33 mouse cellular contexts compared by ENCODE assay signal in the genomic region with DNA sequence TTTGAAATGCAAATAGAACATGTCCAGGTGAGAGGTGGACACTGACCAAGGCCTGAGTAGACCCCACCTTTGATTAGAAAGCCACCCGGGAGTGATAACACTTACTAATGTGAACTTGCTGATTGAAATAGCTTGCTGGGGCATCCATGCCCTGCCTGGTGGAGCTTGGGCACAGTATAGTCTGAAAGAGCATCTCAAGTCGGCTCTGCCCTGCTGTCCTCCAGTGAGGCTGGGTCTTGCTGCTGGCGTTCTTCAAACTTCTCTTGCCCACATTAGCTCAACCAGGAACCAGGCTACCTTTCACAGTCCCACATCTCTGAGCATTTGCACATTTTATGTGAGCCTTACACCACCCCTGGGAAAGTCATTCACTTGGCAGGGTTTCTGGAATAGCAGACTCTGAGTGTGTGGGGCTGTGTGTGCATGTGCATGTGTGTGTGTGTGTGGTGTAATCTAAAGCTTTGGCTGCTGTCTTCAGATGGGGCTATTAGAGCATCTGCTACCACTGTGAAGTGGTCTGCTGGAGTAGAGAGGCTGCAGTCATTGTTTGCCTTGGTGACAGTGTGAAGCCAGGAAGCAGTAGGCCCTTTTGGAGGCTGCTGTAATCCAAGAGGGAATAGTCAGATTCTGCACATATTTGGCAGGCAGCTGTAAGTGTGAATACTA. TPM values are rescaled to one million over a fixed set of nuclear protein-coding genes. Genes with fewer than 3 reads are reported as not detected.
DNase-seq lines count a peak whose midpoint lies in the region; ATAC-seq and TF ChIP-seq lines count a peak whose summit lies in the region.
"Had no signal": no experiment of that assay in that cellular context is flagged by ENCODE, and none has a peak within 500 bp of the region (broad histone marks: within the 10 kb centered on the region; RNA-seq: fewer than 3 reads in every experiment).

No protein-coding gene starts in this region.

- no peaks in the 10 kb centered on the region for H3K9me3 ChIP-seq in forebrain, embryonic 12.5 days
- no peaks in the 10 kb centered on the region for H3K9me3 ChIP-seq in forebrain, embryonic 10.5 days
- H3K9me3 ChIP-seq in limb, embryonic 14.5 days (ENCODE audit: control insufficient read depth, low read length): no peaks in the 10 kb centered on the region
- no peaks in the 10 kb centered on the region for H3K9me3 ChIP-seq in limb, embryonic 10.5 days (replicated peaks)
- H3K9me3 ChIP-seq: embryonic facial prominence, embryonic 13.5 days; G1E; hindbrain, embryonic 13.5 days; kidney, embryonic 15.5 days; limb, embryonic 13.5 days; liver, embryonic 12.5 days; megakaryocyte, embryonic 14.5 days; midbrain, embryonic 15.5 days; neural tube, embryonic 12.5 days had no signal

- peaks cover 45% of the 10 kb centered on the region for H3K36me3 ChIP-seq in forebrain, embryonic 12.5 days (replicated peaks)
- H3K36me3 ChIP-seq in forebrain, embryonic 10.5 days (replicated peaks): peaks cover 63% of the 10 kb centered on the region
- peaks cover 56% of the 10 kb centered on the region for H3K36me3 ChIP-seq in limb, embryonic 14.5 days (ENCODE audit: control insufficient read depth, insufficient read depth, low read length)
- peaks cover 73% of the 10 kb centered on the region for H3K36me3 ChIP-seq in limb, embryonic 10.5 days

- no peak for DNase-seq in forebrain, embryonic 10.5 days (ENCODE audit: extremely low spot score, low spot score)
- DNase-seq in heart, adult 11 months: peak; percentile 74
- no peak for DNase-seq in heart, postnatal 25 days (ENCODE audit: low spot score)
- DNase-seq in limb, embryonic 14.5 days (ENCODE audit: low spot score): no peak
- DNase-seq in limb, embryonic 10.5 days (ENCODE audit: low spot score): no peak
- DNase-seq in brain, adult 2 months (ENCODE audit: low read depth, low spot score): peak; percentile 63
- DNase-seq in layer of hippocampus, adult 18-20 months (ENCODE audit: low spot score in 2 of 2): no peak
- DNase-seq: adrenal gland, postnatal 14 days; cerebellum, adult 11-12 months; cerebellum, adult 9-11 months; gastrocnemius, postnatal 25 days; heart, adult 18-20 months; heart, postnatal 36 days; kidney, adult 18-20 months; kidney, postnatal 25 days; liver, postnatal 0 days; lung, postnatal 4 days; right cerebral cortex, postnatal 14 days; thymus, postnatal 4 days had no signal

- H3K27ac ChIP-seq in forebrain, embryonic 12.5 days: 0 out of 2 replicates have a peak overlapping the region, but pooled peaks have one; percentile 5
- H3K27ac ChIP-seq in forebrain, embryonic 10.5 days: no peak overlapping the region
- H3K27ac ChIP-seq in limb, embryonic 14.5 days (replicated peaks; ENCODE audit: low read depth, low read length): no peak overlapping the region
- H3K27ac ChIP-seq in limb, embryonic 10.5 days: no peak overlapping the region
- H3K27ac ChIP-seq: embryonic facial prominence, embryonic 13.5 days; kidney, embryonic 15.5 days; layer of hippocampus, adult 2 months; left cerebral cortex, adult 2 months; limb, embryonic 13.5 days; liver, embryonic 12.5 days; midbrain, embryonic 15.5 days; neural tube, embryonic 12.5 days had no signal

- no peak for TF ChIP-seq POLR2A in limb, embryonic 14.5 days (IDR thresholded peaks at IDR 0.05; ENCODE audit: borderline replicate concordance, extremely low read depth, insufficient read depth, insufficient read length)

- intact Hi-C loops in heart, postnatal 25 days (cut with DNase I): no loop called here

- H3K27me3 ChIP-seq in forebrain, embryonic 12.5 days: no peaks in the 10 kb centered on the region
- H3K27me3 ChIP-seq in forebrain, embryonic 10.5 days (ENCODE audit: poor library complexity, severe bottlenecking): no peaks in the 10 kb centered on the region
- no peaks in the 10 kb centered on the region for H3K27me3 ChIP-seq in limb, embryonic 14.5 days (ENCODE audit: control insufficient read depth, insufficient read depth, low read length)
- H3K27me3 ChIP-seq in limb, embryonic 10.5 days (ENCODE audit: low read depth, poor library complexity, severe bottlenecking): no peaks in the 10 kb centered on the region
- H3K27me3 ChIP-seq: embryonic facial prominence, embryonic 13.5 days; hindbrain, embryonic 13.5 days; kidney, embryonic 15.5 days; limb, embryonic 13.5 days; liver, embryonic 12.5 days; megakaryocyte, embryonic 14.5 days; midbrain, embryonic 15.5 days; neural tube, embryonic 12.5 days; Patski had no signal

- 90% methylated on average over 3 of the region's 3 CpGs for WGBS in forebrain, embryonic 12.5 days
- WGBS in forebrain, embryonic 10.5 days: 87% methylated on average over 3 of the region's 3 CpGs
- 80% methylated on average over 3 of the region's 3 CpGs for WGBS in limb, embryonic 14.5 days
- 86% methylated on average over 3 of the region's 3 CpGs for WGBS in limb, embryonic 10.5 days

- ATAC-seq in forebrain, embryonic 12.5 days (ENCODE audit: low FRiP score): no peak
- peak; percentile 34; the same call in 1 of the 2 replicates for ATAC-seq in limb, embryonic 14.5 days (ENCODE audit: low FRiP score, low read depth)
- ATAC-seq: liver, embryonic 12.5 days; liver, postnatal 0 days; midbrain, embryonic 15.5 days; Patski had no signal

- no peak overlapping the region for H3K4me2 ChIP-seq in forebrain, embryonic 12.5 days
- H3K4me2 ChIP-seq in limb, embryonic 14.5 days (replicated peaks; ENCODE audit: low read depth, low read length, severe bottlenecking): no peak overlapping the region
- H3K4me2 ChIP-seq: embryonic facial prominence, embryonic 13.5 days; hindbrain, embryonic 13.5 days; kidney, embryonic 15.5 days; limb, embryonic 13.5 days; liver, embryonic 12.5 days; midbrain, embryonic 15.5 days; neural tube, embryonic 12.5 days had no signal

- H3K9ac ChIP-seq in forebrain, embryonic 12.5 days: no peak overlapping the region
- H3K9ac ChIP-seq in limb, embryonic 14.5 days (ENCODE audit: low read depth, low read length, severe bottlenecking): no peak overlapping the region
- H3K9ac ChIP-seq: embryonic facial prominence, embryonic 13.5 days; kidney, embryonic 15.5 days; limb, embryonic 13.5 days; liver, embryonic 12.5 days; liver, postnatal 0 days; midbrain, embryonic 15.5 days; neural tube, embryonic 12.5 days had no signal

- H3K4me1 ChIP-seq in forebrain, embryonic 12.5 days: peaks cover 4% of the 10 kb centered on the region; the same call in 1 of the 2 replicates
- peaks cover 9% of the 10 kb centered on the region; the same call in 1 of the 2 replicates for H3K4me1 ChIP-seq in forebrain, embryonic 10.5 days
- H3K4me1 ChIP-seq in limb, embryonic 14.5 days (ENCODE audit: control insufficient read depth, insufficient read depth, low read length): no peaks in the 10 kb centered on the region
- no peaks in the 10 kb centered on the region for H3K4me1 ChIP-seq in limb, embryonic 10.5 days
- H3K4me1 ChIP-seq: embryonic facial prominence, embryonic 13.5 days; kidney, embryonic 15.5 days; limb, embryonic 13.5 days; midbrain, embryonic 15.5 days had no signal

- no peak overlapping the region for H3K4me3 ChIP-seq in forebrain, embryonic 12.5 days (replicated peaks)
- H3K4me3 ChIP-seq in forebrain, embryonic 10.5 days: no peak overlapping the region
- H3K4me3 ChIP-seq in limb, embryonic 14.5 days (replicated peaks; ENCODE audit: low read length): no peak overlapping the region
- H3K4me3 ChIP-seq in limb, embryonic 10.5 days: no peak overlapping the region
- H3K4me3 ChIP-seq: embryonic facial prominence, embryonic 13.5 days; hindbrain, embryonic 13.5 days; kidney, embryonic 15.5 days; layer of hippocampus, adult 2 months; left cerebral cortex, adult 2 months; limb, embryonic 13.5 days; liver, embryonic 12.5 days; megakaryocyte, embryonic 14.5 days; midbrain, embryonic 15.5 days; neural tube, embryonic 12.5 days had no signal

RNA-seq across cellular contexts. Expression of a gene that starts 11.0 kb away (rescaled TPM):
- polyA plus RNA-seq in forebrain, embryonic 12.5 days (2016; fragmentation: Nextera tagmentation; extraction: Ambion mirVana): 20.6 and 20.8 TPM in 2 replicates
- 16.0 and 17.7 TPM in 2 replicates for polyA plus RNA-seq in forebrain, embryonic 10.5 days (2016; fragmentation: Nextera tagmentation; extraction: Ambion mirVana)
- total RNA-seq in heart, postnatal 25 days (2021): 1 to 10 TPM; 7.2 to 8.2 TPM
- polyA plus RNA-seq in limb, embryonic 14.5 days (2012; rRNA removed): 21.3 and 22.2 TPM in 2 replicates
- polyA plus RNA-seq in limb, embryonic 14.5 days (2014; fragmentation: Nextera tagmentation; extraction: Ambion mirVana): 19.0 and 22.3 TPM in 2 replicates
- 17.2 and 21.5 TPM in 2 replicates for polyA plus RNA-seq in limb, embryonic 10.5 days (2016; fragmentation: Nextera tagmentation; extraction: Ambion mirVana)
- total RNA-seq in layer of hippocampus, adult 18-20 months (2021): 10 to 100 TPM; 18.5 to 22.2 TPM

RNA-seq across cellular contexts. Expression of a gene that starts 14.9 kb away (rescaled TPM):
- 48.8 and 50.3 TPM in 2 replicates for polyA plus RNA-seq in forebrain, embryonic 12.5 days (2016; fragmentation: Nextera tagmentation; extraction: Ambion mirVana)
- polyA plus RNA-seq in forebrain, embryonic 10.5 days (2016; fragmentation: Nextera tagmentation; extraction: Ambion mirVana): 48.3 and 50.0 TPM in 2 replicates
- total RNA-seq in heart, postnatal 25 days (2021): 10 to 100 TPM; 11.5 to 15.6 TPM
- polyA plus RNA-seq in limb, embryonic 14.5 days (2012; rRNA removed): 53.8 and 66.0 TPM in 2 replicates
- 39.5 and 40.2 TPM in 2 replicates for polyA plus RNA-seq in limb, embryonic 14.5 days (2014; fragmentation: Nextera tagmentation; extraction: Ambion mirVana)
- polyA plus RNA-seq in limb, embryonic 10.5 days (2016; fragmentation: Nextera tagmentation; extraction: Ambion mirVana): 40.2 and 43.8 TPM in 2 replicates
- total RNA-seq in layer of hippocampus, adult 18-20 months (2021): 10 to 100 TPM; 15.2 to 18.0 TPM

RNA-seq across cellular contexts. Expression of a gene that starts 29.0 kb away (rescaled TPM):
- 52.2 and 52.3 TPM in 2 replicates for polyA plus RNA-seq in forebrain, embryonic 12.5 days (2016; fragmentation: Nextera tagmentation; extraction: Ambion mirVana)
- polyA plus RNA-seq in forebrain, embryonic 10.5 days (2016; fragmentation: Nextera tagmentation; extraction: Ambion mirVana): 64.7 and 65.6 TPM in 2 replicates
- 10 to 100 TPM; 38.3 to 38.6 TPM for total RNA-seq in heart, postnatal 25 days (2021)
- polyA plus RNA-seq in limb, embryonic 14.5 days (2012; rRNA removed): 75.2 and 86.8 TPM in 2 replicates
- polyA plus RNA-seq in limb, embryonic 14.5 days (2014; fragmentation: Nextera tagmentation; extraction: Ambion mirVana): 46.2 and 49.8 TPM in 2 replicates
- polyA plus RNA-seq in limb, embryonic 10.5 days (2016; fragmentation: Nextera tagmentation; extraction: Ambion mirVana): 62.7 TPM in 2 replicates
- 10 to 100 TPM; 18.7 to 21.8 TPM for total RNA-seq in layer of hippocampus, adult 18-20 months (2021)

RNA-seq across cellular contexts. Expression of a gene that starts 29.0 kb away (rescaled TPM):
- polyA plus RNA-seq in forebrain, embryonic 12.5 days (2016; fragmentation: Nextera tagmentation; extraction: Ambion mirVana): 1.1 and 1.7 TPM in 2 replicates
- polyA plus RNA-seq in forebrain, embryonic 10.5 days (2016; fragmentation: Nextera tagmentation; extraction: Ambion mirVana): 0.71 and 1.8 TPM in 2 replicates
- total RNA-seq in heart, postnatal 25 days (2021): 1 to 10 TPM; 1.4 to 1.5 TPM
- polyA plus RNA-seq in limb, embryonic 14.5 days (2012; rRNA removed): 0.29 and 0.58 TPM in 2 replicates
- 0.52 and 1.1 TPM in 2 replicates for polyA plus RNA-seq in limb, embryonic 14.5 days (2014; fragmentation: Nextera tagmentation; extraction: Ambion mirVana)
- polyA plus RNA-seq in limb, embryonic 10.5 days (2016; fragmentation: Nextera tagmentation; extraction: Ambion mirVana): 0.36 and 0.95 TPM in 2 replicates
- 1 to 10 TPM; 3.7 to 5.6 TPM for total RNA-seq in layer of hippocampus, adult 18-20 months (2021)
- total RNA-seq: gastrocnemius, adult 18-20 months; gastrocnemius, postnatal 25 days had no signal
- polyA plus RNA-seq: liver, embryonic 12.5 days had no signal

RNA-seq across cellular contexts. Expression of a gene that starts 58.0 kb away (rescaled TPM):
- polyA plus RNA-seq in forebrain, embryonic 12.5 days (2016; fragmentation: Nextera tagmentation; extraction: Ambion mirVana): 104 and 110 TPM in 2 replicates
- polyA plus RNA-seq in forebrain, embryonic 10.5 days (2016; fragmentation: Nextera tagmentation; extraction: Ambion mirVana): 125 and 129 TPM in 2 replicates
- 100 to 1,000 TPM; 126 to 148 TPM for total RNA-seq in heart, postnatal 25 days (2021)
- 160 and 192 TPM in 2 replicates for polyA plus RNA-seq in limb, embryonic 14.5 days (2012; rRNA removed)
- 200 and 209 TPM in 2 replicates for polyA plus RNA-seq in limb, embryonic 14.5 days (2014; fragmentation: Nextera tagmentation; extraction: Ambion mirVana)
- polyA plus RNA-seq in limb, embryonic 10.5 days (2016; fragmentation: Nextera tagmentation; extraction: Ambion mirVana): 131 and 146 TPM in 2 replicates
- 10 to 100 TPM; 60.7 to 68.2 TPM for total RNA-seq in layer of hippocampus, adult 18-20 months (2021)

Comparison
In these comparisons a context has a peak if more than half of its experiments do, and no peak if none do; other contexts are left out.
1. DNase-seq: peak in heart, adult 11 months (single experiment) and brain, adult 2 months (single experiment); none in forebrain, embryonic 10.5 days (single experiment), heart, postnatal 25 days (single experiment), limb, embryonic 14.5 days (single experiment), limb, embryonic 10.5 days (single experiment) and layer of hippocampus, adult 18-20 months (0 of 2).